Mouse (Mus musculus) bone marrow, adult 2 months (tissue): Measurements from ENCODE around the gene Cx3cl1. TPM values are rescaled to one million over a fixed set of nuclear protein-coding genes. Genes with fewer than 3 reads are reported as not detected.

ENCODE experiments used
- H3K27ac ChIP-seq: fragments of 200-500 bp; 2 replicates; pipeline ENCODE4 v1.5.1; 2012; ENCODE audit warnings: low read depth, mild to moderate bottlenecking, control low read depth, inconsistent platforms, low read length; ENCODE audit not compliant: control insufficient read depth, poor library complexity, insufficient read depth
- H3K4me1 ChIP-seq: fragments of 200-500 bp; 2 replicates; pipeline ENCODE4 v1.6.1; 2011; ENCODE audit warnings: low read length; ENCODE audit not compliant: control insufficient read depth, insufficient read depth
- H3K4me3 ChIP-seq: fragments of 200-500 bp; replicated peaks from 2 replicates; pipeline ENCODE3; 2011; ENCODE audit warnings: mild to moderate bottlenecking, low read depth, low read length, control low read depth; ENCODE audit not compliant: control insufficient read depth
- CTCF ChIP-seq: fragments of 200-500 bp; IDR thresholded peaks from 2 replicates; pipeline ENCODE4 v1.5.1; 2011; ENCODE audit warnings: low read length, control low read depth; ENCODE audit not compliant: control insufficient read depth, insufficient read depth
- POLR2A ChIP-seq: fragments of 200-500 bp; IDR thresholded peaks from 2 replicates; pipeline ENCODE4 v1.6.1; 2011; ENCODE audit warnings: low read depth, mild to moderate bottlenecking, control low read depth, low read length, borderline replicate concordance; ENCODE audit not compliant: control insufficient read depth
- WGBS: fragments of 180-500 bp; shearing (Covaris S2); methylation state at CpG from one replicate; pipeline ENCODE4 v1.1.7; 2018; 5-methylcytosine and 5-hydroxymethylcytosine counted together
- polyA plus RNA-seq: library from polyadenylated mRNA; stranded (reverse); fragments of >200 nt; gene quantifications from 2 replicates; pipeline ENCODE4 v1.2.4, GENCODE M21; 2011; ENCODE audit warnings: low replicate concordance; ENCODE audit not compliant: missing spikeins, insufficient read depth, insufficient read length

Gene Cx3cl1
- polyA plus RNA-seq, 1 experiment: 3.6 TPM

GRCm38 (mm10) chr8:94754006-94754405, 17.8 kb upstream of the Cx3cl1 start:
- TF ChIP-seq POLR2A (no peak), CTCF (no peak)
- WGBS: 82% methylated on average over 2 of the region's 2 CpGs
- no peaks in the 10 kb centered on the region for H3K4me1 ChIP-seq
- no peak overlapping the region for H3K27ac ChIP-seq
- H3K4me3 ChIP-seq: no peak overlapping the region

DNA sequence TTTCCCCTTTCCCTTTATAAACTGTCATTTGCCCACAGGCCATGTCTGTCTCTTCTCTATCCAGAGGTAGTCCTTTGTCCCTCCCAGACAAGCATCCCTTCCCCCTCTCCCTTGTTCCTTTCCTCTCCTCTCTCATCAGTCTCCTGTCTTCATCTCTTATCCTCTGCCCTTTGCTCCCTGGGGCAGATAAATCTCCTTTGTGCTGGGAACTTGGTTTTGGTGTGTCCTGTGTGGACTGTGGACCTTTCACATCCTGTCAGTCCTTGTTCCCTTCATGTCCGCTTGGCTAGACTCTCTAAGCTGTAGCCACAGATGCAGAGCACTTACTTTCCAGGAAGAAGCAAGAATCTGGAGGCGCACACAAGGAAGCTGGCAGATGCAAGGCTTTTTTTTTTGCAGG, 17.3 kb upstream of the Cx3cl1 start:
- H3K4me1 ChIP-seq: no peaks in the 10 kb centered on the region
- H3K4me3 ChIP-seq: no peak overlapping the region
- no peak for TF ChIP-seq POLR2A
- TF ChIP-seq CTCF: no peak
- H3K27ac ChIP-seq: no peak overlapping the region
- WGBS: 82% methylated on average over 2 of the region's 2 CpGs

- Histone ChIP-seq H3K4me3 (no peak overlapping the region), H3K4me1 (no peaks in the 10 kb centered on the region), H3K27ac (no peak overlapping the region)
- 73% methylated on average over 9 of the region's 9 CpGs for WGBS
- TF ChIP-seq POLR2A (no peak), CTCF (no peak)
These were observed 4.8 kb upstream of the Cx3cl1 start for GRCm38 (mm10) chr8:94767035-94767434.

- Histone ChIP-seq H3K4me3 (no peak overlapping the region), H3K4me1 (no peaks in the 10 kb centered on the region), H3K27ac (no peak overlapping the region)
- TF ChIP-seq CTCF (no peak), POLR2A (no peak)
- WGBS: 27% methylated on average over 6 of the region's 6 CpGs
These were observed 864 bp upstream of the Cx3cl1 start for GRCm38 (mm10) chr8:94770945-94771344.

DNA sequence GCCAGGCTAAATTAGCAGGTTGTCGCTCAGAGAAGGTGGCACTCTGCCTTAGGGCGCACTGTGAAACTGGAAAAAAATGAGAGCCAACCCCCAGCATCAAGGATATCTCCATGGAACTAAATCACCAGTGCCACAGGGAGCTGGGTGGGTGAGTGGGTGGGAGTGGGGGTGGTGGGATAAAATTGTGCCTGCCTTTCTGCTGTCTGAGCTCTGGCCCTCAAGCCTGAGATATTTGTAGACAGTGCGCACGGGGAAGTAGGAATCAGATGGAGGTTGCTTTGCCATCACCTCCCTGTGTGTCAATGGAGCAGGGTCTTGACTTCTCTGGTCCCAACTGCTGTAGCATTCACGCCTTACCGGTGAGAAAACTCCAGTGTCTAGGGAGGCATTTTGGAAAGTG, 1.2 kb downstream of the Cx3cl1 start:
- Histone ChIP-seq H3K4me1 (no peaks in the 10 kb centered on the region), H3K4me3 (no peak overlapping the region), H3K27ac (no peak overlapping the region)
- WGBS: 83% methylated on average over 6 of the region's 6 CpGs
- TF ChIP-seq POLR2A (no peak), CTCF (no peak)

- Histone ChIP-seq H3K4me3 (no peak overlapping the region), H3K4me1 (no peaks in the 10 kb centered on the region), H3K27ac (no peak overlapping the region)
- WGBS: 86% methylated on average over 12 of the region's 12 CpGs
- no peak for TF ChIP-seq POLR2A
- TF ChIP-seq CTCF: no peak
These were observed 1.9 kb downstream of the Cx3cl1 start for GRCm38 (mm10) chr8:94773700-94774171.

- H3K4me3 ChIP-seq: no peak overlapping the region
- H3K27ac ChIP-seq: no peak overlapping the region
- no peaks in the 10 kb centered on the region; the same call in 1 of the 2 replicates for H3K4me1 ChIP-seq
- TF ChIP-seq CTCF (no peak), POLR2A (no peak)
- WGBS: 90% methylated on average over 1 of the region's 1 CpGs
These were observed 2.8 kb downstream of the Cx3cl1 start for GRCm38 (mm10) chr8:94774601-94775000.

GRCm38 (mm10) chr8:94776346-94776745, 4.5 kb downstream of the Cx3cl1 start:
- Histone ChIP-seq H3K4me3 (no peak overlapping the region), H3K27ac (no peak overlapping the region), H3K4me1 (no peaks in the 10 kb centered on the region; the same call in 1 of the 2 replicates)
- 66% methylated on average over 2 of the region's 2 CpGs for WGBS
- TF ChIP-seq POLR2A: no peak
- TF ChIP-seq CTCF: no peak

DNA sequence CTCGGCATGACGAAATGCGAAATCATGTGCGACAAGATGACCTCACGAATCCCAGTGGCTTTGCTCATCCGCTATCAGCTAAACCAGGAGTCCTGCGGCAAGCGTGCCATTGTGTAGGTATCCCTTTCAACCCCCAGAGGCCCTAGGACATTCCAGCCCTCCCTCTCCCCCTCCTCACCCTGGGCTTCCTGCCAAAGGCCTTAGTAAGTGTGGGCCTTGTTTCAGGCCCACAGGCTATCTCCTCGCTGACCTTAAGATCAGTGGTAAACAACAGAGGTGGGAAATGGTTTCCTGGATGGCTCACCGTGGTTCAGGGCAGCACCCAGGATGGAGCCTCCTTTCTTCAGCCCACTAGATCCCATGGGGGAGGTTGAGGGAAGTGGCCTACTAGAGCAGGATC, 6.2 kb downstream of the Cx3cl1 start:
- 75% methylated on average over 10 of the region's 10 CpGs for WGBS
- Histone ChIP-seq H3K4me3 (no peak overlapping the region), H3K4me1 (no peaks in the 10 kb centered on the region; the same call in 1 of the 2 replicates), H3K27ac (no peak overlapping the region)
- TF ChIP-seq CTCF (no peak), POLR2A (no peak)
